Mouse (Mus musculus): ENCODE data around the gene Kif1b. TPM values are rescaled to one million over a fixed set of nuclear protein-coding genes. Genes with fewer than 3 reads are reported as not detected.

Kif1b gene
- total and polyA plus RNA-seq, 2 experiments from 2014 or later = 213 to 322 TPM

DNA sequence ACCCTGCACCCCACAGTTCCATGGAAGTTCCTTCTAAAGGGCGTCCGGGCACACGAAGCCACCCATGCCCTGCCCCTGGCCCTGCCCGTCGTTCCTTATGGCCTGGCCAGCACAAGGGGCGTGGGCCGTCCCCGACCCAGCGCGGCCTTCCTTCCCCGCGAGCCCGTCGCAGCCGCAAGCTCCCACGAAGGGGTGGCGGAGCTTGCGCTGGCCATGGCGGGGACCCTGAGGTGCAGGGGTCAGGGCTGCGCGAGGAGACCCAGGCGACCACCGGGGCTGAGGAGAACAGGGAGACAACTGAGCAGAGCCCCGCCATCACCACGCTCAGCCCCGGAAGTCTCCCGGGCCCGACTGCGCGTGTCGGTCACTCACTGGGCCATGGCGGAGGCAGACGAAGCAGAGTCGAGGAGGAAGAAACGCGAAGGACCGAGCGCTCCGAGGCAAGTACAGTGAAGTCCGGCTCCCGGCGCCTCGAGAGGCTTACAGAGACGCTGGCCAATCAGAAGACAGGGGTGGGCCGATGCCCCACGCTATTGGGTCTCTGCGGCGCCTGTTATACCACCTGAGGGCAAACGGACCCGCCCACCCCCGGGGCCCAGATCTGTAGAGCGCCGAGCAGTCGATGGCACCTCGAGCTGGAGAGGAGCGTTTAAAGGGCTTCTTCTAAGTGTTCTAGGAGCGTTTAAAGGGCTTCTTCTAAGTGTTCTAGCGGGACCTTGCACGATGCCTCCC lies 141.1 kb downstream of the Kif1b start, which contains the start of gene Pgd:
Gene Pgd, minus strand, starts transcription at position 557 of the 732 bp plus-strand sequence.
- under 1% methylated on average over 59 of the region's 59 CpGs for WGBS

DNA sequence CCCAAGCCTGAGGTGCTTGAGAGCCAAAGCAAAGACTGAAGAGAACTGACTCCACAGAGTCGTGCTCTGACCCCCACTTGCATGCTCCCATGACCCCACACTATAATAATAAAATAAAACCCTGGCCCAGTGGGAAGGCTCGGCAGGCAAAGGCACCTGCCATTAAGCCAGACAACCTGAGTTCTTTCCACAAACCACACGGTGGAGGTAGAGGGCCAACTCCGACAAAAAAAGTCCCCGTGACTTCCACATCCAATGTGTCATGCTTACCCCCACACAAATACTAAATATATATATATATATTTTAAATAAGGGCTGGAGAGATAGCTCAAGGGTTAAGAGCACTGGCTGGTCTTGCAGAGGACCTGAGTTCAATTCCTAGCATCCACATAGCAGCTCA lies 143.3 kb downstream of the Kif1b start:
- Histone ChIP-seq H3K9ac (replicated peaks; ENCODE audit: low read length) (no peak overlapping the region), H3K9me3 (ENCODE audit: low read length) (no peaks in the 10 kb centered on the region), H3K4me2 (ENCODE audit: low read depth, low read length) (no peak overlapping the region), H3K27ac (no peak overlapping the region), H3K27me3 (ENCODE audit: insufficient read depth, low read length) (no peaks in the 10 kb centered on the region), H3K4me1 (ENCODE audit: insufficient read depth, low read length) (peaks cover 4% of the 10 kb centered on the region; the same call in 1 of the 2 replicates), H3K36me3 (ENCODE audit: insufficient read depth, low read length) (peaks cover 30% of the 10 kb centered on the region), H3K4me3 (ENCODE audit: low read length) (no peak overlapping the region)
- 55% methylated on average over 5 of the region's 5 CpGs for WGBS
- TF ChIP-seq CTCF (IDR thresholded peaks at IDR 0.05; ENCODE audit: low read depth) = peak; percentile 39
- peak; percentile 27 for DNase-seq (ENCODE audit: low spot score)
- no peak for ATAC-seq

More for the DNA sequence above, 141.1 kb downstream of the Kif1b start, which contains the start of gene Pgd:
- H3K9ac ChIP-seq (replicated peaks; ENCODE audit: low read length) = peak within 1 kb of the TSS; percentile 77
- H3K36me3 ChIP-seq (ENCODE audit: insufficient read depth, low read length) = peaks cover 11% of the 10 kb centered on the region; the same call in 1 of the 2 replicates
- peaks cover 4% of the 10 kb centered on the region; the same call in 1 of the 2 replicates for H3K4me1 ChIP-seq (ENCODE audit: insufficient read depth, low read length)
- TF ChIP-seq CTCF (IDR thresholded peaks at IDR 0.05; ENCODE audit: low read depth) = no peak
- DNase-seq (ENCODE audit: low spot score) (peak; percentile 98), ATAC-seq (peak; percentile 99)
- H3K9me3 ChIP-seq (ENCODE audit: low read length) = no peaks in the 10 kb centered on the region
- no peaks in the 10 kb centered on the region for H3K27me3 ChIP-seq (ENCODE audit: insufficient read depth, low read length)
- peak within 1 kb of the TSS; percentile 95 for H3K4me2 ChIP-seq (ENCODE audit: low read depth, low read length)
- peak within 1 kb of the TSS; percentile 82 for H3K4me3 ChIP-seq (ENCODE audit: low read length)
- peak within 1 kb of the TSS; percentile 77 for H3K27ac ChIP-seq

DNA sequence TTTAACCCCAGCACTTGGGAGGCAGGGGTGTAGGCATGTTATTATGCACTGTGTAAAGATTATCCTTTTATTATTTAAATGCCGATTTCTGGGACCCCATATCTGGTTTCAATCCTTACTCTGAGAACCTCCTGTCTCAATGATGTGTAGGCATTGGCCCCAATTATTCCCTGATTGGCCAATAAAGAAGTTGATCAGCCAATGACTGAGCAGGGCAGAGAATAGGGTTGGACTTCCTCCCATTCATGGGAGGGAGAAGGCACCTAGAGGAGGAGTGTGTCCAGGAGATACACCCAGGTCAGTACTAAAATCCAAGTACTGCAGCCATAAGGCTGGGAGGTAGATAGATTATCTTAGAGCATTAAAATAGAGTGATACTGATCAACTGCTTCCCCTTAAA lies 144.3 kb downstream of the Kif1b start:
- Histone ChIP-seq H3K27ac (no peak overlapping the region), H3K36me3 (ENCODE audit: insufficient read depth, low read length) (peaks cover 40% of the 10 kb centered on the region), H3K27me3 (ENCODE audit: insufficient read depth, low read length) (no peaks in the 10 kb centered on the region), H3K9ac (replicated peaks; ENCODE audit: low read length) (no peak overlapping the region), H3K4me2 (ENCODE audit: low read depth, low read length) (no peak overlapping the region), H3K4me3 (ENCODE audit: low read length) (no peak overlapping the region), H3K9me3 (ENCODE audit: low read length) (no peaks in the 10 kb centered on the region), H3K4me1 (ENCODE audit: insufficient read depth, low read length) (peaks cover 4% of the 10 kb centered on the region; the same call in 1 of the 2 replicates)
- ATAC-seq (no peak), DNase-seq (ENCODE audit: low spot score) (no peak)
- no peak for TF ChIP-seq CTCF (IDR thresholded peaks at IDR 0.05; ENCODE audit: low read depth)
- 71% methylated on average over 1 of the region's 1 CpGs for WGBS

DNA sequence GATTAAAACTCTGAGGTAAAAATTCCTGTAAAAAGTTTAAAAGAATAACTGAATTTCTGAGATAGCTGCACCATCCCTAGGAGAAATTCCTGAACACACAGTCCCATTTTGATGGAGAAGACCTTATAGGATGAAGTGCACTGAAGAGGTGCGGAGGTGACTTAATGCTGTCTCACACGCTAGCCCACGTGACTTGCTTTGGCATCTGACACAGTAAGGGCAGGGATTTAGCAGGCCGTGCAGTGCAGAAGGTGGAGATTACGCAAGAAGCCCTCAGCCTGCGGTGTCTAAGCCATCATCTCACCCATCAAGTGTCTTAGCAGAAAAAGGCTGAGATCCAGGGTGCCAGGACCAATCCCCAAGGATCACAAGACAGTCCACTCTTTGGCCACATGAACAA lies 146.3 kb downstream of the Kif1b start:
- DNase-seq (ENCODE audit: low spot score) = no peak
- H3K27ac ChIP-seq = no peak overlapping the region
- no peaks in the 10 kb centered on the region for H3K9me3 ChIP-seq (ENCODE audit: low read length)
- no peak for TF ChIP-seq CTCF (IDR thresholded peaks at IDR 0.05; ENCODE audit: low read depth)
- no peak overlapping the region for H3K4me3 ChIP-seq (ENCODE audit: low read length)
- WGBS = 94% methylated on average over 6 of the region's 6 CpGs
- H3K4me1 ChIP-seq (ENCODE audit: insufficient read depth, low read length) = peaks cover 4% of the 10 kb centered on the region; the same call in 1 of the 2 replicates
- peaks cover 59% of the 10 kb centered on the region for H3K36me3 ChIP-seq (ENCODE audit: insufficient read depth, low read length)
- no peak for ATAC-seq
- no peaks in the 10 kb centered on the region for H3K27me3 ChIP-seq (ENCODE audit: insufficient read depth, low read length)
- no peak overlapping the region for H3K9ac ChIP-seq (replicated peaks; ENCODE audit: low read length)
- no peak overlapping the region for H3K4me2 ChIP-seq (ENCODE audit: low read depth, low read length)

DNA sequence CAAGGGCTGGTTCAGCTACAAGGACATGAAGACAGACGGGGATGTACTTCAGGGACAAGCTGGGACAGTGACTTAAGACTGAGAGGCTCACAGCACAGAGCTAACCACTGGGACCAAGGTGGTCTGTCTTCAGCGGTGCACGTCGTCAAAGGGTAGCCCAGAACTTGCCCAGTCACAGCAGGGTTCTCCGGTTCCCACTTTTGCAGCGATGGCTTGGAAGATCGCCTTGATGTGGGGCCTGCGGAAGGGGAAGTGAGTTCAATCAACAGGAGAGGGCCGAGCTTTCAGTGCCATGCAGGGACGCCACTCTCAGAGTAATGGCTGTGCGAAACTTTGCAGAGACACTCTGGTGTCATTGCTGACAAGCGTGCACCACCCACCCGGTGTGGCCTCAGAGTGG lies 147.6 kb downstream of the Kif1b start:
- peaks cover 72% of the 10 kb centered on the region for H3K36me3 ChIP-seq (ENCODE audit: insufficient read depth, low read length)

DNA sequence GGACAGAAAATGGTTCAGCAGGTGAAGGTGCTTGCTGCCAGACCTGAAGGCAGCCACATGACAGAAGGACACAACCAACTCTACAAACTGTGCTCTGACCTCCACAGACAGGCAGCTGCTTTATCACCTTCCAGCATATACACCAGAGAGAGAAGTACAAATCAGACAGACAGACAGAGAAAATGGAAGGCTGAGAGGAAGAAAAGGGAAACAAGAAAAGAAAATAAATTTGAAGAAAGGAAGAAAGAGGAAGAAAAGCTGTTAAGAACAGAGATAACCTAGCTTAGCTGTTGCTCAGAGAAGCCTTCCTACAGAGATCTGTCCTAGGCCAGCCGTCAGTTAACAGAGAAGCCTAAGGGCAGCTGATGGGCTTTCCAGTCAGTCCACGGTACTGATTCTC lies 148.3 kb downstream of the Kif1b start:
- WGBS = 98% methylated on average over 2 of the region's 2 CpGs
- H3K36me3 ChIP-seq (ENCODE audit: insufficient read depth, low read length) = peaks cover 79% of the 10 kb centered on the region
- no peak overlapping the region for H3K4me3 ChIP-seq (ENCODE audit: low read length)

More for the DNA sequence above, 147.6 kb downstream of the Kif1b start:
- Histone ChIP-seq H3K4me3 (ENCODE audit: low read length) (no peak overlapping the region), H3K4me1 (ENCODE audit: insufficient read depth, low read length) (no peaks in the 10 kb centered on the region), H3K4me2 (ENCODE audit: low read depth, low read length) (no peak overlapping the region), H3K9me3 (ENCODE audit: low read length) (no peaks in the 10 kb centered on the region), H3K27me3 (ENCODE audit: insufficient read depth, low read length) (no peaks in the 10 kb centered on the region), H3K27ac (no peak overlapping the region), H3K9ac (replicated peaks; ENCODE audit: low read length) (no peak overlapping the region)
- DNase-seq (ENCODE audit: low spot score) (no peak), ATAC-seq (no peak)
- WGBS = 81% methylated on average over 13 of the region's 13 CpGs
- no peak for TF ChIP-seq CTCF (IDR thresholded peaks at IDR 0.05; ENCODE audit: low read depth)

More for the DNA sequence above, 148.3 kb downstream of the Kif1b start:
- no peak for ATAC-seq
- Histone ChIP-seq H3K27ac (no peak overlapping the region), H3K9ac (replicated peaks; ENCODE audit: low read length) (no peak overlapping the region), H3K4me2 (ENCODE audit: low read depth, low read length) (no peak overlapping the region), H3K27me3 (ENCODE audit: insufficient read depth, low read length) (no peaks in the 10 kb centered on the region), H3K9me3 (ENCODE audit: low read length) (no peaks in the 10 kb centered on the region), H3K4me1 (ENCODE audit: insufficient read depth, low read length) (no peaks in the 10 kb centered on the region)
- no peak for DNase-seq (ENCODE audit: low spot score)
- no peak for TF ChIP-seq CTCF (IDR thresholded peaks at IDR 0.05; ENCODE audit: low read depth)
